Mouse (Mus musculus) E14TG2a.4 (cell line): Measurements from ENCODE around the gene P2rx1.

Experiments used
- CTCF ChIP-seq: conservative IDR thresholded peaks from 2 replicates; pipeline ENCODE4 v1.5.1; 2014; ENCODE audit warnings: low read length
- POU5F1 ChIP-seq: IDR thresholded peaks from 2 replicates; pipeline ENCODE4 v1.6.1; 2014; ENCODE audit warnings: low read length, borderline replicate concordance

GRCm38 (mm10) chr11:73048030-73048876 is 49.4 kb downstream of the P2rx1 start:
- TF ChIP-seq CTCF (no peak), POU5F1 (no peak)
